Mouse (Mus musculus) intestine, embryonic 14.5 days (tissue): ENCODE measurements around the gene Dtx4. TPM values are rescaled to one million over a fixed set of nuclear protein-coding genes. Genes with fewer than 3 reads are reported as not detected.
A peak's percentile ranks its signal among the peaks of the same experiment; 100 is the strongest.

ENCODE experiments used
- ATAC-seq: fragments of 200-750 bp; cut with Nextera tagmentation; replicated peaks from 2 replicates; pipeline ENCODE4 v1.8.0; 2017; ENCODE audit warnings: low read depth, moderate number of reproducible peaks, moderate TSS enrichment, moderate library complexity; ENCODE audit not compliant: low FRiP score, low TSS enrichment
- DNase-seq: peaks from one replicate; pipeline ENCODE4 v3.0.0-alpha.2; 2018; ENCODE audit warnings: low spot score
- H3K27ac ChIP-seq: fragments of 300-500 bp; sonication (generic); 2 replicates; pipeline ENCODE4 v1.5.1; 2014; ENCODE audit warnings: low read depth, mild to moderate bottlenecking, control low read depth
- H3K27me3 ChIP-seq: fragments of 300-500 bp; sonication (generic); replicated peaks from 2 replicates; pipeline ENCODE4 v1.6.1; 2014; ENCODE audit warnings: low read length, control low read depth; ENCODE audit not compliant: control insufficient read depth, insufficient read depth
- H3K36me3 ChIP-seq: fragments of 300-500 bp; sonication (generic); 2 replicates; pipeline ENCODE4 v1.6.1; 2014; ENCODE audit warnings: low read length, control low read depth; ENCODE audit not compliant: control insufficient read depth, insufficient read depth
- H3K4me1 ChIP-seq: fragments of 300-500 bp; sonication (generic); replicated peaks from 2 replicates; pipeline ENCODE4 v1.6.1; 2014; ENCODE audit warnings: low read length, control low read depth, mixed read lengths; ENCODE audit not compliant: control insufficient read depth, insufficient read depth
- H3K4me2 ChIP-seq: fragments of 300-500 bp; sonication (generic); 2 replicates; pipeline ENCODE4 v1.6.1; 2014; ENCODE audit warnings: low read length
- H3K4me3 ChIP-seq: fragments of 300-500 bp; sonication (generic); 2 replicates; pipeline ENCODE4 v1.5.1; 2014; ENCODE audit warnings: low read depth, low read length, control low read depth, mixed read lengths
- H3K9ac ChIP-seq: fragments of 300-500 bp; sonication (generic); 2 replicates; pipeline ENCODE4 v1.6.1; 2014; ENCODE audit warnings: mild to moderate bottlenecking, low read length
- H3K9me3 ChIP-seq: fragments of 300-500 bp; sonication (generic); 2 replicates; pipeline ENCODE4 v1.6.1; 2016; ENCODE audit warnings: low read length, control low read depth; ENCODE audit not compliant: control insufficient read depth
- WGBS: fragments of 180-500 bp; shearing (Covaris S2); extraction: QIAGEN DNeasy Blood & Tissue Kit; methylation state at CpG from one replicate; pipeline ENCODE4 v1.1.7; 2014; 5-methylcytosine and 5-hydroxymethylcytosine counted together
- polyA plus RNA-seq: library from polyadenylated mRNA; unstranded; fragments of >200 nt; fragmentation: Nextera tagmentation; extraction: Ambion mirVana; gene quantifications from 2 replicates; pipeline ENCODE4 v1.2.1, GENCODE M21; 2014

The Dtx4 gene
- polyA plus RNA-seq, 1 experiment from 2014 or later, result 27.4 TPM

- H3K4me3 ChIP-seq, result no peak overlapping the region
- DNase-seq (no peak), ATAC-seq (no peak)
- no peaks in the 10 kb centered on the region for H3K27me3 ChIP-seq
- 64% methylated on average over 4 of the region's 4 CpGs for WGBS
- H3K4me1 ChIP-seq, result peaks cover 13% of the 10 kb centered on the region
- H3K27ac ChIP-seq, result no peak overlapping the region
- H3K9me3 ChIP-seq, result no peaks in the 10 kb centered on the region
- H3K36me3 ChIP-seq, result peaks cover 76% of the 10 kb centered on the region
- no peak overlapping the region for H3K4me2 ChIP-seq
- H3K9ac ChIP-seq, result no peak overlapping the region
Measured at GRCm38 (mm10) chr19:12483782-12484181, 17.5 kb downstream of the Dtx4 start.

GRCm38 (mm10) chr19:12478369-12478768, 22.9 kb downstream of the Dtx4 start:
- Histone ChIP-seq H3K27ac (no peak overlapping the region), H3K4me3 (no peak overlapping the region), H3K9me3 (no peaks in the 10 kb centered on the region), H3K27me3 (no peaks in the 10 kb centered on the region), H3K4me2 (no peak overlapping the region), H3K9ac (no peak overlapping the region), H3K36me3 (peaks cover 77% of the 10 kb centered on the region), H3K4me1 (peaks cover 3% of the 10 kb centered on the region; the same call in 1 of the 2 replicates)
- WGBS, result 88% methylated on average over 6 of the region's 6 CpGs
- ATAC-seq, result no peak
- DNase-seq, result no peak

- ATAC-seq, result no peak
- 35% methylated on average over 5 of the region's 5 CpGs for WGBS
- Histone ChIP-seq H3K4me2 (no peak overlapping the region), H3K27ac (no peak overlapping the region), H3K4me1 (peaks cover 3% of the 10 kb centered on the region; the same call in 1 of the 2 replicates), H3K4me3 (no peak overlapping the region), H3K36me3 (peaks cover 76% of the 10 kb centered on the region), H3K9ac (no peak overlapping the region), H3K27me3 (no peaks in the 10 kb centered on the region), H3K9me3 (no peaks in the 10 kb centered on the region)
- no peak for DNase-seq
Measured at GRCm38 (mm10) chr19:12476721-12477270, 24.5 kb downstream of the Dtx4 start.

GRCm38 (mm10) chr19:12475380-12476250, 25.6 kb downstream of the Dtx4 start:
- DNase-seq (peak; percentile 83), ATAC-seq (peak; percentile 81)
- Histone ChIP-seq H3K36me3 (peaks cover 76% of the 10 kb centered on the region), H3K4me2 (no peak overlapping the region), H3K4me3 (no peak overlapping the region), H3K4me1 (peaks cover 3% of the 10 kb centered on the region; the same call in 1 of the 2 replicates), H3K9ac (no peak overlapping the region), H3K27ac (0 out of 2 replicates have a peak overlapping the region, but pooled peaks have one; percentile 0), H3K27me3 (no peaks in the 10 kb centered on the region), H3K9me3 (no peaks in the 10 kb centered on the region)
- 60% methylated on average over 15 of the region's 15 CpGs for WGBS

GRCm38 (mm10) chr19:12473951-12474350, 27.3 kb downstream of the Dtx4 start:
- Histone ChIP-seq H3K27me3 (no peaks in the 10 kb centered on the region), H3K27ac (no peak overlapping the region), H3K4me2 (no peak overlapping the region), H3K4me3 (no peak overlapping the region), H3K9ac (no peak overlapping the region), H3K9me3 (no peaks in the 10 kb centered on the region), H3K4me1 (peaks cover 3% of the 10 kb centered on the region; the same call in 1 of the 2 replicates), H3K36me3 (peaks cover 72% of the 10 kb centered on the region)
- ATAC-seq (no peak), DNase-seq (no peak)
- WGBS, result 94% methylated on average over 4 of the region's 4 CpGs

GRCm38 (mm10) chr19:12473201-12473641, 28.0 kb downstream of the Dtx4 start:
- H3K9me3 ChIP-seq, result no peaks in the 10 kb centered on the region
- H3K4me2 ChIP-seq, result no peak overlapping the region
- DNase-seq, result no peak
- ATAC-seq, result no peak
- no peak overlapping the region for H3K9ac ChIP-seq
- H3K36me3 ChIP-seq, result peaks cover 72% of the 10 kb centered on the region
- no peak overlapping the region for H3K27ac ChIP-seq
- no peaks in the 10 kb centered on the region for H3K27me3 ChIP-seq
- H3K4me3 ChIP-seq, result no peak overlapping the region
- 83% methylated on average over 4 of the region's 4 CpGs for WGBS
- H3K4me1 ChIP-seq, result peaks cover 3% of the 10 kb centered on the region; the same call in 1 of the 2 replicates

GRCm38 (mm10) chr19:12472381-12472976, 28.8 kb downstream of the Dtx4 start:
- peaks cover 73% of the 10 kb centered on the region for H3K36me3 ChIP-seq
- H3K27ac ChIP-seq, result no peak overlapping the region
- no peak overlapping the region for H3K9ac ChIP-seq
- peaks cover 3% of the 10 kb centered on the region; the same call in 1 of the 2 replicates for H3K4me1 ChIP-seq
- no peak overlapping the region for H3K4me2 ChIP-seq
- no peaks in the 10 kb centered on the region for H3K9me3 ChIP-seq
- 70% methylated on average over 5 of the region's 5 CpGs for WGBS
- no peak for ATAC-seq
- no peaks in the 10 kb centered on the region for H3K27me3 ChIP-seq
- H3K4me3 ChIP-seq, result no peak overlapping the region
- no peak for DNase-seq

- DNase-seq (no peak), ATAC-seq (no peak)
- Histone ChIP-seq H3K27ac (no peak overlapping the region), H3K9me3 (no peaks in the 10 kb centered on the region), H3K36me3 (peaks cover 71% of the 10 kb centered on the region), H3K27me3 (no peaks in the 10 kb centered on the region), H3K4me3 (no peak overlapping the region), H3K4me1 (peaks cover 1% of the 10 kb centered on the region; the same call in 1 of the 2 replicates), H3K4me2 (no peak overlapping the region), H3K9ac (no peak overlapping the region)
- WGBS, result 75% methylated on average over 3 of the region's 3 CpGs
Measured at GRCm38 (mm10) chr19:12471866-12472265, 29.4 kb downstream of the Dtx4 start.
